Mouse (Mus musculus): ENCODE results near the gene Gsg1l2.

DNA sequence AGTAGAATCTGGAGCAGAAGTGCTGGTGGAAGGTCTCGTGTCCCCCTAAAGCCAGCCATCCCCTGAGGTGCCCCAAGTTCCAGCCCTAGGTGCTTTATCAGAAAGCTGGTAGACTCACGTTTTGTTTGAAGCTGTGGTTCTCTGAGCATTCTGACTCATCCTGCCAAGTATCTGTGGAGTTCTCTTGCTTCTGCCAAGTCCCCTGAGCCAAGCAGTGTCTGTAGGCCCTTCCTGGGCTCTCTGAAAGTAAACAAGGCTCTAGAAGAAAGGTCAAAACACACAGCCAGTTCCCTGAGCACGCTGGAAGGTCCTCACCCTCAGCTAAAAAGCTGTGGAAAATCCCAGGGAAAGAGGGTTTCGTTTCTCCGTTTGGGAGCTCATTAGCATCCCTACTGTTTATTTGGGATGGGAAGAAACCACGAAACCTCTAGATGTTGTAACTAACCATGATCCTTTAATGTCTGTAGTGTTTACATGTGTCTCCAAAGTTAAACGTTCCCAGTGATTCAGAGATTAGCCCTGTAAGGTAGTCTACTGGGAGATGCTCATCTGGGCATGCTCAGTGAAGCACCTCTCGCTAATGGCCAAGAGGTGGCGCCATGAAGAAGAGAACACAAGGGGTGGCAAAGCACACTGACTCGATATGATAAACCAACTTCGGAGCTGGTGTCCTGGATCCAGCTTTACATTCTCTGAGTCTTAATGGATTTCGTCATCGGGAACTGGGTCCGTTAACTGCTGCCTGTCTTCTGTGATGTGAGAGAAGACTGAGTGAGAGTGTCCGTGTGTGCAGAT is 16.8 kb upstream of the Gsg1l2 start:
- no peak for TF ChIP-seq MAFK (IDR thresholded peaks at IDR 0.05; ENCODE audit: insufficient replicate concordance, low read length)
- TF ChIP-seq POLR2A (IDR thresholded peaks at IDR 0.05; ENCODE audit: low read depth, low read length) = no peak
- peak; percentile 55 to 82 for TF ChIP-seq CTCF (conservative IDR thresholded peaks at IDR 0.05 in 1 of 2, IDR thresholded peaks at IDR 0.05 in 1 of 2; ENCODE audit: low read depth in 2 of 2, low read length in 2 of 2)
- TF ChIP-seq RCOR1 (conservative IDR thresholded peaks at IDR 0.05; ENCODE audit: low read depth, low read length) = no peak
- no peak for TF ChIP-seq USF1 (IDR thresholded peaks at IDR 0.05; ENCODE audit: low read depth, low read length)
- TF ChIP-seq ZNF384 (IDR thresholded peaks at IDR 0.05; ENCODE audit: low read depth, low read length) = no peak
- TF ChIP-seq BHLHE40 (IDR thresholded peaks at IDR 0.05; ENCODE audit: low read depth, low read length) = peak; percentile 32; the same call in 1 of the 2 replicates
- no peak for TF ChIP-seq JUND (conservative IDR thresholded peaks at IDR 0.05; ENCODE audit: low read depth, low read length)
- no peak for TF ChIP-seq MEF2A (IDR thresholded peaks at IDR 0.05; ENCODE audit: borderline replicate concordance, low read depth, low read length)
- no peak for TF ChIP-seq POLR2AphosphoS2 (IDR thresholded peaks at IDR 0.05; ENCODE audit: low read depth, low read length)
- no peak for TF ChIP-seq EP300 (IDR thresholded peaks at IDR 0.05; ENCODE audit: low read length)
- no peak for TF ChIP-seq TBP (conservative IDR thresholded peaks at IDR 0.05; ENCODE audit: low read depth, low read length)
- TF ChIP-seq CHD2 (IDR thresholded peaks at IDR 0.05; ENCODE audit: low read length) = no peak
- no peak for TF ChIP-seq ZMIZ1 (IDR thresholded peaks at IDR 0.05; ENCODE audit: low read depth, low read length)
